Mouse (Mus musculus) midbrain, embryonic 10.5 days (tissue): ENCODE measurements around the gene Arpp21. TPM values are rescaled to one million over a fixed set of nuclear protein-coding genes. Genes with fewer than 3 reads are reported as not detected.

Experiments
- DNase-seq: peaks from one replicate; pipeline ENCODE4 v3.0.0-alpha.2; 2017; ENCODE audit warnings: low spot score
- H3K27ac ChIP-seq: fragments of 300-500 bp; sonication (generic); replicated peaks from 2 replicates; pipeline ENCODE4 v1.5.1; 2016; ENCODE audit warnings: mild to moderate bottlenecking
- H3K27me3 ChIP-seq: fragments of 300-500 bp; sonication (generic); 2 replicates; pipeline ENCODE4 v1.6.1; 2016; ENCODE audit warnings: low read depth, mild to moderate bottlenecking; ENCODE audit not compliant: poor library complexity, severe bottlenecking
- H3K36me3 ChIP-seq: fragments of 300-500 bp; sonication (generic); 2 replicates; pipeline ENCODE4 v1.6.1; 2016; ENCODE audit warnings: mild to moderate bottlenecking, moderate library complexity
- H3K4me1 ChIP-seq: fragments of 300-500 bp; sonication (generic); 2 replicates; pipeline ENCODE4 v1.6.1; 2016
- H3K4me3 ChIP-seq: fragments of 300-500 bp; sonication (generic); 2 replicates; pipeline ENCODE4 v1.5.1; 2016; ENCODE audit warnings: mild to moderate bottlenecking, moderate library complexity
- H3K9me3 ChIP-seq: fragments of 300-500 bp; sonication (generic); replicated peaks from 2 replicates; pipeline ENCODE4 v1.6.1; 2016; ENCODE audit warnings: mild to moderate bottlenecking
- WGBS: fragments of 180-500 bp; shearing (Covaris S2); methylation state at CpG from one replicate; pipeline ENCODE4 v1.1.7; 2016; 5-methylcytosine and 5-hydroxymethylcytosine counted together
- polyA plus RNA-seq: library from polyadenylated mRNA; unstranded; fragments of >200 nt; fragmentation: Nextera tagmentation; extraction: Ambion mirVana; gene quantifications from 2 replicates; pipeline ENCODE4 v1.2.1, GENCODE M21; 2016

The Arpp21 gene
- polyA plus RNA-seq, 1 experiment from 2014 or later, result 1.1 TPM

DNA sequence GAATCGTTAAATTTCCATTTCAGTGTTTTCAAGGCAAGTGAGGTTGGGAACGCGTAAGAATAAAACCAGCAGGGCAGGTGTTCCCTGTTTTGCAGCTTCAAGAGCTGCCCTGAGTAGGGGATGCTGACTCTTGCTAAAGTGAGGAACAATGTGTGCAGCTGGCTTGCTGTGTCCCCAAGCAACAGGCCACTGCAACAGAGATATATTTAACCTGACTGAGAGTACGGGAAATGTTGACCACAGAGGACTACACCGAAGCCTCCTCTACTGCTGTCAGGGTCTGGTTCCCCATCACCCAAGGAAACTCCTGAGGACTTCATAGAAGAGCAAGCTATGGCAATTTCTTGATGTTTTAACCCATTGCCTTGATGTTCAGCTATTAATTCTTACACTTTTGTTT, 81.8 kb downstream of the Arpp21 start:
- 91% methylated on average over 5 of the region's 5 CpGs for WGBS
- DNase-seq, result no peak

DNA sequence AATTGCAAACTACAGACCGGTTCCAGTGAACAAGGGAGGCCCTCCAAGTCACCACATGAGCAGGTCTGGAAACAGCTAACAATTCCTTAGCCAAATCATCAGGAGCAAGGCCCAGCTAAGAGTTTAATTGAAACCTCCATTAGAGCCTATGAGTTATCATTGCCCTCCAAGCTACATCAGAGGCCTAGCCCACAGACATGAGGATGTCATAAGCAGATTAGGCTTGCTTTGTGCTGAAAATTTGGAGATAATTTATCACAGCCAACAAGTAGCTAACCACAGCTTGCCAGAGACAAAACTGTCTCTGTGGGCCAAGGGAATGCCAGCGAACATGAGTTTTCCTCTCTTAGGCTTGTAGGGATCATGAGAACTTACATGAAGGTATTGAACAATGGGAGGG, 83.0 kb downstream of the Arpp21 start:
- Histone ChIP-seq H3K36me3 (no peaks in the 10 kb centered on the region), H3K9me3 (no peaks in the 10 kb centered on the region), H3K4me3 (no peak overlapping the region), H3K27me3 (no peaks in the 10 kb centered on the region), H3K27ac (no peak overlapping the region), H3K4me1 (no peaks in the 10 kb centered on the region)
- DNase-seq, result no peak
- WGBS, result 92% methylated on average over 2 of the region's 2 CpGs

More for the DNA sequence above, 81.8 kb downstream of the Arpp21 start:
- Histone ChIP-seq H3K4me1 (no peaks in the 10 kb centered on the region), H3K27ac (no peak overlapping the region), H3K27me3 (no peaks in the 10 kb centered on the region), H3K9me3 (no peaks in the 10 kb centered on the region), H3K36me3 (no peaks in the 10 kb centered on the region), H3K4me3 (no peak overlapping the region)

DNA sequence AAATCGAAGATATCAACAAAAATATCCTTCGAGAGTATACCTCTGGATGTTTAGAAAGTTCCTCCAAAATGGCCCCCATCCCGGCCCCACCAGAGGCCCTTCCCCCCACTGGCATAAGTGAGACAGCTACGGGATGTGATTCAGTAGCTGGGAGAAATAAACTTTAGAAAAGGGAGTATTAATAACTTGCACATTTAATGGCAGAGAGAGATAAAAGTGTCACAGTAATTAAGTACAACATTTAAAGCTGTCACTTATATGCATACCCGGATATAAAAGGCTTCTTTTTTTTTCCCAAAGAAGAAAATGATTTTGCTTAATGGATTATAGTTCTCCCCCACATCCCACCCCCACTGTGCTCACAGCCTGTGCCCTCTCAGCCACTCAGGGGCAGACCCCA, 84.6 kb downstream of the Arpp21 start:
- Histone ChIP-seq H3K4me1 (no peaks in the 10 kb centered on the region), H3K27me3 (no peaks in the 10 kb centered on the region), H3K27ac (no peak overlapping the region), H3K36me3 (no peaks in the 10 kb centered on the region), H3K4me3 (no peak overlapping the region), H3K9me3 (no peaks in the 10 kb centered on the region)
- DNase-seq, result no peak
- WGBS, result 91% methylated on average over 5 of the region's 5 CpGs

DNA sequence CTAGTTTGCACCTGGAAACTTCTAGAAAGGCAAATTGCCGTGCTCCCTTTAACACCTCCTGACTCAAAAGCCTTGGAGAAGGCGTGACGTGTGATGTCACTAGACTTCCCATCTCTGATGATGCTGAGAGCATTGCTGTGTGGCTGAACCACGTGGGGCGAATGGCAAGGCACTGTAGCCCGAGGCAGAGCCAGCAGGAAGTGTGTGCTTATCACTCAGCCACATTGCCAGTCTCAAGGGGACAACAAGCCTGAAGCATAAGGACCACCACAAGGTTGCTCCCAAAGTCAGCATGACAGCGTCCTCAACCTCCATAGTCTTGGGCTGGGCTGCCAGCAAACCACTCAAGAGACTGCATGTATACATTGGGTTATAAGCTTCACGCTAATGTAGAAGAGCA, 95.1 kb downstream of the Arpp21 start:
- no peak for DNase-seq
- Histone ChIP-seq H3K27ac (no peak overlapping the region), H3K27me3 (no peaks in the 10 kb centered on the region), H3K4me1 (no peaks in the 10 kb centered on the region), H3K9me3 (no peaks in the 10 kb centered on the region), H3K36me3 (no peaks in the 10 kb centered on the region), H3K4me3 (no peak overlapping the region)
- WGBS, result 89% methylated on average over 8 of the region's 8 CpGs

DNA sequence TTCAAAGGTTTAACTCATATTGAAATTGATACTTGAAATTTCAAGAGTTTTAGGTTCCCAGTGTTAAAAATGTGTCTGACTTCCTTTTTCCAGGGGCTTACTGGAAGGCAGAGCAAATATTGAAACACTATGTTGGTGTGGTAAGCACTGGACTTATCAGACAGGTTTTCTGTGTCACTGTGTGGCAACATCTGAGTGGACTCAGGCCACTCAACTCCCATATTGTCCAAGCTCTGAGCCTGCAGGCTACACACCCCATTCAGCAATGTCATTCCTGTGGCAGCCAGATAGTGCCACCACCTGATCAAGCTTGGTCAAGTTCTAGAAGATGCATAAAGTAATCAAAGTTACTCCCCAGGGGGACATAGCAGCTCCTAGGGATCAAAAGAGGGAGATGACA, 97.9 kb downstream of the Arpp21 start:
- no peak for DNase-seq
- Histone ChIP-seq H3K36me3 (no peaks in the 10 kb centered on the region), H3K27me3 (no peaks in the 10 kb centered on the region), H3K4me3 (no peak overlapping the region), H3K9me3 (no peaks in the 10 kb centered on the region), H3K27ac (no peak overlapping the region), H3K4me1 (no peaks in the 10 kb centered on the region)

DNA sequence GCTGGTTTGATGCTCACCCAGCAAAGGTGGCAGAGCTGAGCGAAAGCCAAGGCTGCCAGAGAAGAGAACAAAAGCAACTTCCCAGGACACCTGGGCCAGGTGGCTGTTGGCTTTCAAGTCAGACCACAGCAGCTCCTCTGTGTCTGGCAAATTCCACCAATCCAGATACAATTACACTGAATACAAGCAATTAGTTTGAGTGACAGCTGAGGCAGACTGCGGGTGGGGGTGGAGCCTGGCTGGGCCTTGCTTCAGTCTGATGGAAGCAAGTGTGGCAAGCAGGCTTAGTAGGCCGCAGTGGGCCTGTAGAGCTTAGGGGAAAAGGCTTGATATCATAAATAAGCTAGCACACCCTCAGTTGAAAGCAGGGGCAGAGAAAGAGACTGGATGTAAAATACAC, 104.9 kb downstream of the Arpp21 start:
- Histone ChIP-seq H3K4me1 (peaks cover 10% of the 10 kb centered on the region), H3K27me3 (no peaks in the 10 kb centered on the region), H3K9me3 (no peaks in the 10 kb centered on the region), H3K4me3 (no peak overlapping the region), H3K27ac (peak overlapping the region; percentile 38; the same call in 1 of the 2 replicates), H3K36me3 (no peaks in the 10 kb centered on the region)
- 55% methylated on average over 3 of the region's 3 CpGs for WGBS
- DNase-seq, result peak; percentile 25

DNA sequence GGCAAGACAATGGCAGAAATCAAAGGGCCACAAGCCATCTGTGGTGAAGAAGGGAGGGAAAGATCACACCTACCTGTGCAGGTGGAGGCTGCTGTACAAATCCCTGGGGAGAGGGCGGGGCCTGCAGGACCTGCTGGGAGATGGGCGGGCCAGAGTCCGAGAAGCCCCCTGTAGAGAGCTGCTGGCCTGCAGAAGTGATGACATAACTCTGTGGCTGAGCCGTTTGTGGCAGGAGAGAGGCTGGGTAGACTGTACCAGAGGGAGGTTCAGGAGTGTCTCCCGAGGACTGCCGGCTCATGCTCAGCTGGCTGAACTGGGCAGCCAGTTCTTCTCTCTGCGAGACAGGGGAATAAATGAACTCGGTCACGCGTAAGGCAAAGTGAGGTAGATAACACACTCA, 111.1 kb downstream of the Arpp21 start:
- no peak overlapping the region for H3K4me3 ChIP-seq
- H3K4me1 ChIP-seq, result peaks cover 13% of the 10 kb centered on the region
- no peak overlapping the region for H3K27ac ChIP-seq
- no peak for DNase-seq
- H3K27me3 ChIP-seq, result peaks cover 15% of the 10 kb centered on the region
- 42% methylated on average over 10 of the region's 10 CpGs for WGBS
- H3K36me3 ChIP-seq, result no peaks in the 10 kb centered on the region
- no peaks in the 10 kb centered on the region for H3K9me3 ChIP-seq

DNA sequence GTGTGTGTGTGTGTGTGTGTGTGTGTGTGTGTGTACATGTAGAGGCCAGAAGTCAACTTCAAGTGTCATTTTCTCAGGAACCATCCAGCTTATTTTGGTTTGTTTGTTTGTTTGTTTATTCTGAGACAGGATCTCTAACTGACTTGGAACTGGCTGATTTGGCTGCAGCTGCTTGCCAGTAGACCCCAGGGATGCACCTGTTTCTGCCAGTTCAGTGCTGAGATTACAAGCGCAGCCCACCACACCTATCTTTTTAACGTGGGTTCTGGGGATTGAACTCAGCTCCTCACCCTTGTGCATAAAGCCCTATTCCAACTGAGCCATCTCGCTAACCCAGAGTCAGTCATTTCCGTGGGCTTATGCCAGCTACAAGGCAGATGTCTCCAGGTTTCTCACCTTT, 111.6 kb downstream of the Arpp21 start:
- Histone ChIP-seq H3K27me3 (peaks cover 20% of the 10 kb centered on the region), H3K9me3 (no peaks in the 10 kb centered on the region), H3K4me1 (peaks cover 17% of the 10 kb centered on the region), H3K36me3 (no peaks in the 10 kb centered on the region), H3K27ac (no peak overlapping the region), H3K4me3 (no peak overlapping the region)
- 73% methylated on average over 4 of the region's 4 CpGs for WGBS
- no peak for DNase-seq

DNA sequence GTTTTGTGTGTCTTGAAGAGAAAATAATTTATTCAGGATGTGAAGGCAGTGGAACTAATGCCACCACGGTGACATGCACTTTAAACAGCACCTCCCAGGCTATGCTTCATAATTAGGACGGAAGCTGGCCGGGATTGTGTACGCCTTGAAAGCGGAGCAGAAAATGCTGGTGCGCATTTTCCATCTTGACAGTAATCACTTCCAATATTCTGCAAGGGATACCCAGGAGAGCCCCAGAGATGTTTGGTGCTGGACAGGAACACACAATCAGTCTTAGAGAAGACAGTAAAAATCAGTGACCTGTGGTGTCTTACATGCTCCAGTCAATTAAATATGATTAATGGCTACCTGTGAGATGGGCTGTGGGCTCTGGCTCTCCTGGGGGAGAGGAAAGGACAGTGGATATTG, 112.3 kb downstream of the Arpp21 start:
- H3K9me3 ChIP-seq, result no peaks in the 10 kb centered on the region
- H3K27me3 ChIP-seq, result peaks cover 25% of the 10 kb centered on the region
- no peak overlapping the region for H3K27ac ChIP-seq
- WGBS, result 67% methylated on average over 6 of the region's 6 CpGs
- no peak for DNase-seq
- no peaks in the 10 kb centered on the region for H3K36me3 ChIP-seq
- H3K4me3 ChIP-seq, result no peak overlapping the region
- H3K4me1 ChIP-seq, result peaks cover 24% of the 10 kb centered on the region

DNA sequence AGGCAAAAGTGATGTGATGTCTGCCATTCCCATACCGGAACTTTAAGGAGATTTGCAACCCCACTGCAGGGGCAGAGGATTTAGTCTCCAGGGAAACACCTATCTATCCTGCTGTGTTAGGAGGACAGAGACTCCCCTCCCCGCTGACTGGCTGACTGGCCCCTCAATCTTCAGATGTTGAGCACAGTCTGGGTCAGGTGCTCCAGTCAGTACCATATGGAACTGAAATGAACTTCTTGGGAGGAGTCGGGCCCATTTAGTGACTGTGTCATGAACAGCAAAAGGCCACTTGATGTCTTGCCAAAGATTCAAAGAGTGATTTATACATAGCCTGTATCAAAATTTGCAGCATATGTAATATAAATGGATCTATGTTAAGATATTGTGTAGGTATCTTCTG, 116.2 kb downstream of the Arpp21 start:
- no peak overlapping the region for H3K27ac ChIP-seq
- peaks cover 43% of the 10 kb centered on the region for H3K27me3 ChIP-seq
- DNase-seq, result no peak
- H3K36me3 ChIP-seq, result no peaks in the 10 kb centered on the region
- no peak overlapping the region for H3K4me3 ChIP-seq
- peaks cover 32% of the 10 kb centered on the region for H3K4me1 ChIP-seq
- H3K9me3 ChIP-seq, result no peaks in the 10 kb centered on the region
- WGBS, result 26% methylated on average over 3 of the region's 3 CpGs

DNA sequence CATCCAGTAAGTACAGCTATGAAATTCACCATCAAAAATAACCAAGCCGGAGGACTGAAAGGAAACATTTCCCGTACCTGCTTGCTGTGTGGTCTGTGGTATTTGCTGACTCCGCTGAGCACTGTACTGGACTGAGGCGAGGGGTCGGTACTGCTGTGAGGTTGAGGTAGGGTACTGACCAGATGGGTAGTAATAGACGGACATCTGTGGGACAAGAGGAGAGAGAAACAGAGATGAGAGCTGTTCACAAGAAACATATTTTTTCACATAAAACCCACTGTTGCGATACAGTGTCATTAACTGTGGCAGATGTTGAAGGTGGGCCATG, 116.7 kb downstream of the Arpp21 start:
- no peak for DNase-seq
- Histone ChIP-seq H3K4me1 (peaks cover 30% of the 10 kb centered on the region), H3K27ac (peak overlapping the region; percentile 82; the same call in 1 of the 2 replicates), H3K36me3 (no peaks in the 10 kb centered on the region), H3K9me3 (no peaks in the 10 kb centered on the region), H3K27me3 (peaks cover 43% of the 10 kb centered on the region), H3K4me3 (peak overlapping the region; percentile 52)
- 15% methylated on average over 7 of the region's 7 CpGs for WGBS

DNA sequence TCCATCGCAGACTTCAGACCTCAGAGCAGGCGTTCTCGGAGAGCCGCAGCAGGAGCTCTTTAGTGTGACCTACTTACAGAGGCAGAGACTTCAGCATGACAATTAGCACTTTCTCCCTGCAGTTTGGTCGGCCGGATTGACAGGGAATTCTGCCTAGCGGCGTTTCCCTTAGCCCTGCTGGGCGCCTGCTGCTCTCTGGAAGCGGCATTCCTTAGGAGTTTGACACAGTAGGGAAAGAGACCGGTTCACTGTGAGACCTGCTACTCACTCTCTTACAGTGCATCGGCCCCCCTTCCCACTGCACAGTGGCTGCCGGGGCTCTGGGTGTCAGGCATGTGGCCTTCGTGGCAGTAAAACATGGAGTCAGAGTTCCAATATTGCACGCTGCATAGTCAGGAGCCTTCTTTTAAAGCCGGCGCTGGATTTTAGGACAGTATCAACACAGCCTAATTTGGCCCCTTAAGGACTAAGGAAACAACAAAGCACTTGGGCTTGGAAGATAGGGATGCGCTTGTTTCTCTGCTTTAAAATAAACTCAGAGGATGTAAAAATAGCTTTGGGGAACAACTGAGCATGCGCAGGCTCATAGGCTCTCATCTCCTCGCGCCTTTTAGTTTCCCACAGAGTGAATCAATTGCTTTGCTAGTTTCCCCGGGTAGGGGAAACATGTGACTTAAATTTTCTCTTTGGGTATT, 117.2 kb downstream of the Arpp21 start:
- peaks cover 27% of the 10 kb centered on the region for H3K4me1 ChIP-seq
- peak; percentile 57 for DNase-seq
- 2% methylated on average over 22 of the region's 22 CpGs for WGBS
- no peaks in the 10 kb centered on the region for H3K36me3 ChIP-seq
- peaks cover 43% of the 10 kb centered on the region for H3K27me3 ChIP-seq
- H3K4me3 ChIP-seq, result peak overlapping the region; percentile 52
- H3K27ac ChIP-seq, result peak overlapping the region; percentile 82
- no peaks in the 10 kb centered on the region for H3K9me3 ChIP-seq

DNA sequence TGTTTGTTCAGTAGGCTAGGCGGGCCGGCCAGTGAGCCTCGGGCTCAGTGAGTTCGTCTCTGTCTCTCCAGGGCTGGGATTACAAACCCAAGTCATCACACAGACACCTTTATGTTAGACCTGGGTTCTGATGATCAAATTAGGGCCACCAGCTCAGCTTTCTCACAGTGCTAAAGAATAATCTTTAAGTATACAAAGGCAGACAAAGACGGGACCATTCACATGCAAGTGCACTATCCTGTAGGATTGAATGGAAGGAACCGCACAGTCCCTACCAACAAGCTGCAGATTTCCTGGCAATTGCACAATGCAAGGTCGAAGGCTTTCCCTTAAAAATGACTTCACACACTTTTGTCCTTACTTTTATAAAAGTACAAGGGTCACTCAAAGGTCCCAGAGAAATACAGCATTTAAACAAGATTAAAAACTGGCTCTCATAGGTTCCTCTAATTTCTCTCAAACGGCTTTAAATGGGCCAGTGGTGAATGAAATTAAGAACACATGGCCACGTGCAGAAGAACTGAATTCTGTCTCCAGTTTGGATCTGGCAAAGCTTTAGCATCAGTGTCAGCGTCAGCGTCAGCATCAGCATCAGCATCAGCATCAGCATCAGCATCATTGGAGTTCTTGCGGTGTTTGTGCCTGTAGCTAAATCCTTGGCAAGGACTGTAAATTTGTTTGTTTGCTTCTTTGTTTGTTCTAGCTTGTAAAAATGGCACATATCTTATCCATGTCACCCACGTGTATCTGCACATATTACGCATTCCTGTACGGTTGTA, 117.9 kb downstream of the Arpp21 start:
- Histone ChIP-seq H3K27ac (peak overlapping the region; percentile 82), H3K4me1 (peaks cover 23% of the 10 kb centered on the region), H3K27me3 (peaks cover 43% of the 10 kb centered on the region), H3K36me3 (no peaks in the 10 kb centered on the region), H3K4me3 (peak overlapping the region; percentile 52), H3K9me3 (no peaks in the 10 kb centered on the region)
- 21% methylated on average over 15 of the region's 15 CpGs for WGBS
- peak; percentile 14 for DNase-seq
